Mouse (Mus musculus): ENCODE data around the gene Oaf. TPM values are rescaled to one million over a fixed set of nuclear protein-coding genes. Genes with fewer than 3 reads are reported as not detected.

Oaf gene
- total and polyA plus RNA-seq, 3 experiments = 57.6 to 137 TPM; not detected in 1

- TF ChIP-seq CTCF (IDR thresholded peaks at IDR 0.05 in 2 of 3, conservative IDR thresholded peaks at IDR 0.05 in 1 of 3; ENCODE audit: control insufficient read depth in 1 of 3, insufficient read depth in 1 of 3, low read depth in 2 of 3, low read length in 3 of 3, poor library complexity in 1 of 3, severe bottlenecking in 1 of 3) = no peak
- TF ChIP-seq MYB (IDR thresholded peaks at IDR 0.05; ENCODE audit: low read depth, low read length) = no peak
- no peak for TF ChIP-seq MAX (IDR thresholded peaks at IDR 0.05; ENCODE audit: low read length)
- TF ChIP-seq NRF1 (IDR thresholded peaks at IDR 0.05; ENCODE audit: insufficient read depth, low read depth, low read length, poor library complexity, severe bottlenecking) = no peak
- no peak for TF ChIP-seq UBTF (IDR thresholded peaks at IDR 0.05; ENCODE audit: borderline replicate concordance, insufficient read depth, low read depth, low read length)
- H3K9me3 ChIP-seq (replicated peaks; ENCODE audit: insufficient read depth, low read length) = no peaks in the 10 kb centered on the region
- no peak overlapping the region for H3K4me3 ChIP-seq (ENCODE audit: control insufficient read depth in 1 of 2, insufficient read depth in 1 of 2, low read depth in 2 of 2, low read length in 2 of 2)
- no peak overlapping the region for H3K9ac ChIP-seq (ENCODE audit: control insufficient read depth, low read depth, low read length, poor library complexity, severe bottlenecking)
- DNase-seq (ENCODE audit: low read depth, low spot score) = no peak
- peaks cover 0 to 2% of the 10 kb centered on the region in 2 experiments; a peak in 3 of 4 replicates for H3K27me3 ChIP-seq (ENCODE audit: control insufficient read depth in 1 of 2, insufficient read depth in 2 of 2, low read length in 2 of 2)
- H3K4me1 ChIP-seq (ENCODE audit: control insufficient read depth in 1 of 2, insufficient read depth in 2 of 2, low read length in 2 of 2) = no peaks in the 10 kb centered on the region
- H3K79me2 ChIP-seq (ENCODE audit: control insufficient read depth, insufficient read depth, low read length, poor library complexity) = no peaks in the 10 kb centered on the region
- no peak overlapping the region for H3K27ac ChIP-seq (ENCODE audit: control insufficient read depth, low read depth, low read length)
- H3K36me3 ChIP-seq (ENCODE audit: control insufficient read depth in 1 of 2, insufficient read depth in 2 of 2, low read length in 2 of 2) = no peaks in the 10 kb centered on the region
Observed at GRCm38 (mm10) chr9:43191561-43191960, 48.1 kb downstream of the Oaf start.

- Histone ChIP-seq H3K9ac (ENCODE audit: control insufficient read depth, low read depth, low read length, poor library complexity, severe bottlenecking) (no peak overlapping the region), H3K27me3 (ENCODE audit: control insufficient read depth in 1 of 2, insufficient read depth in 2 of 2, low read length in 2 of 2) (peaks cover 0 to 1% of the 10 kb centered on the region in 2 experiments; a peak in 2 of 4 replicates), H3K36me3 (ENCODE audit: control insufficient read depth in 1 of 2, insufficient read depth in 2 of 2, low read length in 2 of 2) (no peaks in the 10 kb centered on the region), H3K9me3 (replicated peaks; ENCODE audit: insufficient read depth, low read length) (no peaks in the 10 kb centered on the region), H3K4me3 (ENCODE audit: control insufficient read depth in 1 of 2, insufficient read depth in 1 of 2, low read depth in 2 of 2, low read length in 2 of 2) (no peak overlapping the region), H3K4me1 (ENCODE audit: control insufficient read depth in 1 of 2, insufficient read depth in 2 of 2, low read length in 2 of 2) (no peaks in the 10 kb centered on the region), H3K27ac (ENCODE audit: control insufficient read depth, low read depth, low read length) (no peak overlapping the region), H3K79me2 (ENCODE audit: control insufficient read depth, insufficient read depth, low read length, poor library complexity) (no peaks in the 10 kb centered on the region)
- no peak for TF ChIP-seq POLR2AphosphoS2 (IDR thresholded peaks at IDR 0.05; ENCODE audit: low read length)
- TF ChIP-seq ZNF384 (IDR thresholded peaks at IDR 0.05; ENCODE audit: low read depth, low read length) = no peak
- no peak for TF ChIP-seq SIN3A (IDR thresholded peaks at IDR 0.05; ENCODE audit: low read length)
- TF ChIP-seq MAFK (IDR thresholded peaks at IDR 0.05; ENCODE audit: borderline replicate concordance, low read depth, low read length) = no peak
- no peak for TF ChIP-seq UBTF (IDR thresholded peaks at IDR 0.05; ENCODE audit: borderline replicate concordance, insufficient read depth, low read depth, low read length)
- no peak for TF ChIP-seq GABPA (IDR thresholded peaks at IDR 0.05; ENCODE audit: low read depth, low read length)
- no peak for TF ChIP-seq E2F4 (IDR thresholded peaks at IDR 0.05; ENCODE audit: borderline replicate concordance, low read depth, low read length)
- TF ChIP-seq RAD21 (IDR thresholded peaks at IDR 0.05; ENCODE audit: low read depth, low read length) = no peak
- TF ChIP-seq CHD2 (IDR thresholded peaks at IDR 0.05; ENCODE audit: low read length) = no peak
- TF ChIP-seq TCF12 (IDR thresholded peaks at IDR 0.05; ENCODE audit: low read depth, low read length) = no peak
- no peak for TF ChIP-seq MAZ (IDR thresholded peaks at IDR 0.05; ENCODE audit: low read depth, low read length)
- no peak for TF ChIP-seq HCFC1 (IDR thresholded peaks at IDR 0.05; ENCODE audit: low read depth, low read length)
- no peak for TF ChIP-seq MYB (IDR thresholded peaks at IDR 0.05; ENCODE audit: low read depth, low read length)
- no peak for TF ChIP-seq ZC3H11A (IDR thresholded peaks at IDR 0.05; ENCODE audit: low read depth, low read length)
- no peak for TF ChIP-seq MEF2A (IDR thresholded peaks at IDR 0.05; ENCODE audit: extremely low read depth, insufficient replicate concordance, low read depth, low read length, poor library complexity, severe bottlenecking)
- TF ChIP-seq ETS1 (IDR thresholded peaks at IDR 0.05; ENCODE audit: low read depth, low read length) = no peak
- DNase-seq (ENCODE audit: low read depth, low spot score) = no peak
Observed at GRCm38 (mm10) chr9:43189021-43189356, 50.7 kb downstream of the Oaf start.

Measured in MEL (cell line).